Mouse (Mus musculus) CH12.LX (cell line): Measurements from ENCODE around the gene Efna3. TPM values are rescaled to one million over a fixed set of nuclear protein-coding genes. Genes with fewer than 3 reads are reported as not detected.

Experiments
- DNase-seq: peaks from one replicate; pipeline ENCODE4 v3.0.0-alpha.2; 2013; ENCODE audit errors: extremely low read depth
- H3K27ac ChIP-seq: 2 replicates; pipeline ENCODE4 v1.5.1; 2012; ENCODE audit warnings: low read depth, mild to moderate bottlenecking, control low read depth, moderate library complexity; ENCODE audit not compliant: insufficient read depth
- H3K27me3 ChIP-seq: replicated peaks from 2 replicates; pipeline ENCODE3; 2012; ENCODE audit warnings: inconsistent platforms
- H3K36me3 ChIP-seq, 2 experiments: replicated peaks in 1 of 2; 2 replicates each; pipeline versions ENCODE3 to v1.6.1; 2012; ENCODE audit warnings: inconsistent platforms in 1 of 2, low read length in 1 of 2, mild to moderate bottlenecking in 1 of 2, mixed read lengths in 1 of 2, moderate library complexity in 1 of 2; ENCODE audit not compliant: control insufficient read depth in 1 of 2, insufficient read depth in 1 of 2
- H3K4me1 ChIP-seq, 2 experiments: 2 replicates each; pipeline ENCODE4 v1.6.1; 2012; ENCODE audit warnings: inconsistent platforms in 1 of 2, moderate library complexity in 1 of 2; ENCODE audit not compliant: insufficient read depth in 2 of 2, control insufficient read depth in 1 of 2
- H3K4me2 ChIP-seq: 2 replicates; pipeline ENCODE4 v1.6.1; 2012; ENCODE audit warnings: low read depth, mild to moderate bottlenecking, control low read depth; ENCODE audit not compliant: poor library complexity, insufficient read depth, severe bottlenecking
- H3K4me3 ChIP-seq, 3 experiments: fragments of 150-350 bp in 1 of 3; sonication (generic) in 1 of 3; replicated peaks in 1 of 3; 2 replicates each; pipeline versions ENCODE3 to v1.5.1; 2011 to 2012; ENCODE audit warnings: low read depth in 2 of 3, low read length in 2 of 3, mild to moderate bottlenecking in 2 of 3, moderate library complexity in 2 of 3, control low read depth in 1 of 3, improper control_type of control experiment in 1 of 3, inconsistent platforms in 1 of 3, mixed read lengths in 1 of 3; ENCODE audit not compliant: poor library complexity in 1 of 3
- H3K79me2 ChIP-seq: replicated peaks from 2 replicates; pipeline ENCODE4 v1.6.1; 2012; ENCODE audit warnings: mild to moderate bottlenecking, moderate library complexity; ENCODE audit not compliant: control insufficient read depth, poor library complexity, insufficient read depth, severe bottlenecking; ENCODE audit errors: extremely low read depth
- H3K9ac ChIP-seq: 2 replicates; pipeline ENCODE4 v1.6.1; 2012; ENCODE audit warnings: low read depth, mild to moderate bottlenecking, control low read depth, moderate library complexity; ENCODE audit not compliant: insufficient read depth
- H3K9me3 ChIP-seq: replicated peaks from 2 replicates; pipeline ENCODE3; 2012; ENCODE audit warnings: low read length, inconsistent platforms, mixed read lengths
- CHD1 ChIP-seq: IDR thresholded peaks from 2 replicates; pipeline ENCODE4 v1.6.1; 2012; ENCODE audit warnings: low read depth, low read length, improper control_type of control experiment, inconsistent platforms
- CHD2 ChIP-seq: IDR thresholded peaks from 2 replicates; pipeline ENCODE4 v1.6.1; 2011; ENCODE audit warnings: low read length, improper control_type of control experiment
- CTCF ChIP-seq, 2 experiments: IDR thresholded peaks in 1 of 2; conservative IDR thresholded peaks in 1 of 2; 2 replicates each; pipeline ENCODE4 v1.5.1; 2011 to 2012; ENCODE audit warnings: low read depth in 2 of 2, low read length in 2 of 2, improper control_type of control experiment in 1 of 2, inconsistent platforms in 1 of 2, mild to moderate bottlenecking in 1 of 2, moderate library complexity in 1 of 2
- ELF1 ChIP-seq: IDR thresholded peaks from 2 replicates; pipeline ENCODE4 v1.6.1; 2014; ENCODE audit warnings: low read depth, mild to moderate bottlenecking, inconsistent platforms, low read length, improper control_type of control experiment
- EP300 ChIP-seq: IDR thresholded peaks from 2 replicates; pipeline ENCODE4 v1.6.1; 2011; ENCODE audit warnings: low read length, improper control_type of control experiment
- ETS1 ChIP-seq: conservative IDR thresholded peaks from 2 replicates; pipeline ENCODE4 v1.6.1; 2012; ENCODE audit warnings: low read depth, mild to moderate bottlenecking, inconsistent platforms, low read length, improper control_type of control experiment, moderate library complexity
- GABPA ChIP-seq: IDR thresholded peaks from 2 replicates; pipeline ENCODE4 v1.6.1; 2012; ENCODE audit warnings: low read depth, low read length, improper control_type of control experiment, inconsistent platforms; ENCODE audit not compliant: insufficient replicate concordance
- JUN ChIP-seq: IDR thresholded peaks from 2 replicates; pipeline ENCODE4 v1.6.1; 2011; ENCODE audit warnings: low read depth, mild to moderate bottlenecking, low read length, improper control_type of control experiment, moderate library complexity; ENCODE audit not compliant: insufficient read depth
- MAX ChIP-seq: IDR thresholded peaks from 2 replicates; pipeline ENCODE4 v1.6.1; 2011; ENCODE audit warnings: low read length, improper control_type of control experiment
- MEF2A ChIP-seq: IDR thresholded peaks from 2 replicates; pipeline ENCODE4 v1.6.1; 2014; ENCODE audit warnings: low read depth, mild to moderate bottlenecking, inconsistent platforms, low read length, improper control_type of control experiment, borderline replicate concordance
- MXI1 ChIP-seq: IDR thresholded peaks from 2 replicates; pipeline ENCODE4 v1.6.1; 2011; ENCODE audit warnings: mild to moderate bottlenecking, low read depth, low read length, improper control_type of control experiment
- MYC ChIP-seq: IDR thresholded peaks from 2 replicates; pipeline ENCODE4 v1.6.1; 2011; ENCODE audit warnings: low read depth, mild to moderate bottlenecking, improper control_type of control experiment, low read length
- NELFE ChIP-seq: IDR thresholded peaks from 2 replicates; pipeline ENCODE4 v1.6.1; 2011; ENCODE audit warnings: low read depth, low read length, improper control_type of control experiment
- POLR2A ChIP-seq: IDR thresholded peaks from 2 replicates; pipeline ENCODE4 v1.6.1; 2011; ENCODE audit warnings: low read depth, mild to moderate bottlenecking, improper control_type of control experiment, low read length
- POLR2AphosphoS2 ChIP-seq: IDR thresholded peaks from 2 replicates; pipeline ENCODE4 v1.6.1; 2011; ENCODE audit warnings: low read depth, low read length, improper control_type of control experiment
- RAD21 ChIP-seq: IDR thresholded peaks from 2 replicates; pipeline ENCODE4 v1.6.1; 2011; ENCODE audit warnings: low read depth, mild to moderate bottlenecking, low read length, improper control_type of control experiment, moderate library complexity
- SIN3A ChIP-seq: IDR thresholded peaks from 2 replicates; pipeline ENCODE4 v1.6.1; 2012; ENCODE audit warnings: low read length, improper control_type of control experiment, inconsistent platforms
- SMC3 ChIP-seq: IDR thresholded peaks from 2 replicates; pipeline ENCODE4 v1.6.1; 2011; ENCODE audit warnings: low read depth, low read length, improper control_type of control experiment
- TBP ChIP-seq: conservative IDR thresholded peaks from 2 replicates; pipeline ENCODE4 v1.6.1; 2011; ENCODE audit warnings: low read depth, low read length, improper control_type of control experiment
- USF1 ChIP-seq: IDR thresholded peaks from 2 replicates; pipeline ENCODE4 v1.6.1; 2014; ENCODE audit warnings: low read depth, mild to moderate bottlenecking, inconsistent platforms, low read length, improper control_type of control experiment
- USF2 ChIP-seq: conservative IDR thresholded peaks from 2 replicates; pipeline ENCODE4 v1.6.1; 2011; ENCODE audit warnings: low read depth, low read length, improper control_type of control experiment
- ZC3H11A ChIP-seq: IDR thresholded peaks from 2 replicates; pipeline ENCODE4 v1.6.1; 2012; ENCODE audit warnings: low read depth, mild to moderate bottlenecking, inconsistent platforms, low read length, improper control_type of control experiment
- ZNF384 ChIP-seq: IDR thresholded peaks from 2 replicates; pipeline ENCODE4 v1.6.1; 2012; ENCODE audit warnings: low read depth, low read length, improper control_type of control experiment, inconsistent platforms
- dilution Hi-C: fragments of 300-500 bp; cut with MboI; formaldehyde crosslinking; loops from 2 replicates; pipeline ENCODE4 v1.14.3; 2020; ENCODE audit warnings: low sequenced_read_pairs; ENCODE audit not compliant: extremely low pct_unique_long_range_greater_than_20kb, extremely low pct_ligation_motif_present
- in situ Hi-C: fragments of 300-500 bp; cut with MboI; formaldehyde crosslinking; loops from 3 replicates; pipeline ENCODE4 v1.14.3; 2019; ENCODE audit warnings: low sequenced_read_pairs, low pct_ligation_motif_present, low pct_unique_long_range_greater_than_20kb, mixed read lengths
- polyA plus RNA-seq: library from polyadenylated mRNA; unstranded; fragments of >175 nt; gene quantifications from 2 replicates; pipeline ENCODE4 v1.2.1, GENCODE M21; 2012; ENCODE audit warnings: low read depth; ENCODE audit not compliant: insufficient read length
- total RNA-seq, 2 experiments: library from RNA; depleted of rRNA; stranded (reverse); fragments of 300-350 nt in 1 of 2; fragments of >200 nt in 1 of 2; gene quantifications; 2 replicates each; pipeline ENCODE4 v1.2.3; 2012 to 2014

Gene Efna3
- total and polyA plus RNA-seq, 3 experiments, result 0.09 to 0.13 TPM; not detected in 1

- H3K79me2 ChIP-seq, result no peaks in the 10 kb centered on the region
- TF ChIP-seq EP300, result no peak
- TF ChIP-seq MYC, result no peak
- no peak for TF ChIP-seq MAX
- TF ChIP-seq MXI1, result no peak
- no peak for TF ChIP-seq USF2
- TF ChIP-seq ETS1, result no peak
- no peak for TF ChIP-seq POLR2A
- TF ChIP-seq TBP, result no peak
- TF ChIP-seq NELFE, result no peak
- TF ChIP-seq ZC3H11A, result no peak
- TF ChIP-seq CHD1, result no peak
- TF ChIP-seq ZNF384, result no peak
- no peak for TF ChIP-seq SMC3
- TF ChIP-seq CHD2, result no peak
- TF ChIP-seq ELF1, result no peak
- no peak for TF ChIP-seq CTCF (conservative IDR thresholded peaks at IDR 0.05 in 1 of 2, IDR thresholded peaks at IDR 0.05 in 1 of 2; ENCODE audit: low read depth in 2 of 2, low read length in 2 of 2)
- TF ChIP-seq, all 38 proteins: peak for 0
- no peak overlapping the region for H3K4me3 ChIP-seq
- H3K4me2 ChIP-seq, result no peak overlapping the region
- no peaks in the 10 kb centered on the region for H3K9me3 ChIP-seq
- H3K36me3 ChIP-seq, result peaks cover 8 to 51% of the 10 kb centered on the region in 2 experiments
- in situ Hi-C loops, result loop anchor here (5.0 to 25.0 kb wide), 3 partner anchors 140 to 415 kb away; partner anchors contain the start of genes Chrnb2 and Ube2q1
- H3K27me3 ChIP-seq, result no peaks in the 10 kb centered on the region
- peaks cover 3 to 36% of the 10 kb centered on the region in 2 experiments; a peak in 3 of 4 replicates for H3K4me1 ChIP-seq
- dilution Hi-C loops, result no loop called here
- DNase-seq, result no peak
- H3K27ac ChIP-seq, result no peak overlapping the region
- no peak overlapping the region for H3K9ac ChIP-seq
Measured at GRCm38 (mm10) chr3:89346815-89347540, 24.2 kb upstream of the Efna3 start.

DNA sequence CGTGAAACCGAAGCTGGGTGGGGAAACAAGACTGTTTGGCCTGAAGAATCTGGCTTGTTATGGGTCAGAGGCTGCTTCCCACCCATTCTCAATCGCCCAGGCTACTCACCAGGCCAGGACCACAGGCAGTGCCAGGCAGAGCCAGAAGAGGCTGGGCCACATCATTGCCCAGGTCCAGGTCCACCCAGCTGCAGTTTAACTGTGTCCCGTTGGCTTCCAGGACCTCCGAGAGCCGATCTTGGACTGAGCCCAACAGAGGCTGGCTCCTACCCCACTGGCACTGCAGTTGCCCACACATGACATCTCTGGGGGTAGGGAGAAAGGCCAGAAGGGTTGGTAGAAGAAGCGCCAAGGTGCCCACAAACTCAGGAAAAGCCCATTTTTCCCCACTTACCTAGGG, 20.5 kb upstream of the Efna3 start:
- dilution Hi-C loops (no loop called here), in situ Hi-C loops (loop anchor here (25.0 kb wide), 2 partner anchors 344 to 419 kb away; partner anchors contain the start of genes Chrnb2 and Ube2q1)
- no peaks in the 10 kb centered on the region for H3K9me3 ChIP-seq
- no peak overlapping the region for H3K27ac ChIP-seq
- no peak overlapping the region for H3K9ac ChIP-seq
- no peak for DNase-seq
- TF ChIP-seq GABPA (no peak), USF1 (no peak), JUN (no peak), MEF2A (no peak), EP300 (no peak), MAX (no peak), CHD2 (no peak), RAD21 (no peak), MYC (no peak), CHD1 (no peak), POLR2AphosphoS2 (no peak), SIN3A (no peak)
- peaks cover 3 to 18% of the 10 kb centered on the region in 2 experiments; a peak in 3 of 4 replicates for H3K4me1 ChIP-seq
- H3K4me2 ChIP-seq, result no peak overlapping the region
- H3K79me2 ChIP-seq, result no peaks in the 10 kb centered on the region
- no peak overlapping the region for H3K4me3 ChIP-seq
- H3K36me3 ChIP-seq, result peaks cover 8 to 77% of the 10 kb centered on the region in 2 experiments
- no peaks in the 10 kb centered on the region for H3K27me3 ChIP-seq
